Mouse (Mus musculus) liver, adult (tissue): Measurements from ENCODE around the gene Dnajc12.

Experiments used
- GATA4 ChIP-seq: IDR thresholded peaks from 2 replicates; pipeline ENCODE4 v1.6.1; 2014; ENCODE audit warnings: mild to moderate bottlenecking, low read length; ENCODE audit not compliant: insufficient replicate concordance

The Dnajc12 gene

GRCm38 (mm10) chr10:63382372-63383279 lies at the start of gene Dnajc12:
Dnajc12 (plus strand) TSS chr10:63382443.
- TF ChIP-seq GATA4, result no peak

- no peak for TF ChIP-seq GATA4
Observed at GRCm38 (mm10) chr10:63336901-63337300, 45.3 kb upstream of the Dnajc12 start.

GRCm38 (mm10) chr10:63337326-63337725 lies 44.9 kb upstream of the Dnajc12 start:
- TF ChIP-seq GATA4, result no peak

- no peak for TF ChIP-seq GATA4
Observed at GRCm38 (mm10) chr10:63337951-63338836, 44.0 kb upstream of the Dnajc12 start.

GRCm38 (mm10) chr10:63338914-63339643 lies 43.2 kb upstream of the Dnajc12 start:
- TF ChIP-seq GATA4, result no peak

GRCm38 (mm10) chr10:63341351-63341750 lies 40.9 kb upstream of the Dnajc12 start:
- no peak for TF ChIP-seq GATA4

GRCm38 (mm10) chr10:63344751-63345150 lies 37.5 kb upstream of the Dnajc12 start:
- no peak for TF ChIP-seq GATA4

GRCm38 (mm10) chr10:63348291-63348690 lies 34.0 kb upstream of the Dnajc12 start:
- TF ChIP-seq GATA4, result no peak

- no peak for TF ChIP-seq GATA4
Observed at GRCm38 (mm10) chr10:63350666-63351065, 31.6 kb upstream of the Dnajc12 start.

GRCm38 (mm10) chr10:63352111-63352510 lies 30.1 kb upstream of the Dnajc12 start:
- no peak for TF ChIP-seq GATA4

- no peak for TF ChIP-seq GATA4
Observed at GRCm38 (mm10) chr10:63360502-63360901, 21.7 kb upstream of the Dnajc12 start.

GRCm38 (mm10) chr10:63365918-63366455 lies 16.3 kb upstream of the Dnajc12 start:
- no peak for TF ChIP-seq GATA4

- no peak for TF ChIP-seq GATA4
Observed at GRCm38 (mm10) chr10:63367386-63367785, 14.9 kb upstream of the Dnajc12 start.

GRCm38 (mm10) chr10:63368041-63368440 lies 14.2 kb upstream of the Dnajc12 start:
- no peak for TF ChIP-seq GATA4

GRCm38 (mm10) chr10:63376303-63376702 lies 5.9 kb upstream of the Dnajc12 start:
- no peak for TF ChIP-seq GATA4

GRCm38 (mm10) chr10:63377468-63377867 lies 4.8 kb upstream of the Dnajc12 start:
- no peak for TF ChIP-seq GATA4
